Mouse (Mus musculus) liver, embryonic 14.5 days (tissue): ENCODE measurements around the gene Wnt6.

ENCODE experiments used
- CTCF ChIP-seq: IDR thresholded peaks from 2 replicates; pipeline ENCODE4 v1.5.1; 2016; ENCODE audit warnings: antibody characterized with exemption, low read depth, control low read depth
- EP300 ChIP-seq: IDR thresholded peaks from 2 replicates; pipeline ENCODE4 v1.6.1; 2016; ENCODE audit warnings: antibody characterized with exemption, low read depth

DNA sequence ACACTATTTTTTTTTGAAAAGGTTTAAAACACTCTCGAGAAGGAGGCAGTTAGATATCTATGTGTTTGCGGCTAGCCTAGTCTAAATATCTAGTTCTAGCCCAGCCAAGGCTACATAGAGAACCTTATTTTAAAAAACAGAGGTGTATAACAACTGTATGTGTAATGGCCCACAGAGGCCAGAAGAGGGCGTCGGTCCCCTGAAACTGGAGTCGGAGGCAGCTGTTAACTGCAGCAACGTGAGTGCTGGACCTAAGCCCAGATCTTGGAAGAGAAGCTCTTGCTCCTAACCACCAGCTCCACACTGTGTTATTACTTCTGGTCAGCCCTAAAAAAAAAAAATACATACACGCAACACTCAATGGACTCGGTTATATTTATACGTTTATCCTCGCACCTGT, 37.3 kb downstream of the Wnt6 start:
- TF ChIP-seq CTCF (peak; percentile 33; the same call in 1 of the 2 replicates), EP300 (no peak)
